Mouse (Mus musculus) liver, embryonic 16.5 days (tissue): ENCODE measurements around the gene Emd. TPM values are rescaled to one million over a fixed set of nuclear protein-coding genes. Genes with fewer than 3 reads are reported as not detected.

Source experiments
- microRNA-seq: library from miRNA; unstranded; fragments of <30 nt; microRNA quantifications from one replicate; pipeline ENCODE4, GENCODE M21; 2016
- polyA plus RNA-seq: library from polyadenylated mRNA; unstranded; fragments of >200 nt; fragmentation: Nextera tagmentation; extraction: Ambion mirVana; gene quantifications from 2 replicates; pipeline ENCODE4 v1.2.1, GENCODE M21; 2015

Emd gene
- polyA plus RNA-seq, 1 experiment from 2014 or later = 7.4 TPM

Small RNAs within 50 kb of the gene (microRNA-seq; reads per million reads assigned to microRNA genes)
- gene Mir7091 = 0.98 reads per million

Other genes with a start within 250 kb of the Emd start
- gene Irak1, start 230.8 kb upstream of the Emd start, polyA plus RNA-seq = 19.9 and 25.7 TPM in 2 replicates
- not detected in 2 replicates for gene Opn1mw, start 127.2 kb upstream of the Emd start, polyA plus RNA-seq
- gene Mecp2, start 119.3 kb upstream of the Emd start, polyA plus RNA-seq = 5.5 and 5.7 TPM in 2 replicates
- gene Tex28, start 86.8 kb upstream of the Emd start, polyA plus RNA-seq = not detected in 2 replicates
- gene Tktl1, start 77.4 kb upstream of the Emd start, polyA plus RNA-seq = not detected in 2 replicates
- 42.7 and 53.3 TPM in 2 replicates for gene Flna, start 4.9 kb upstream of the Emd start, polyA plus RNA-seq
- gene Rpl10, start 16.1 kb downstream of the Emd start, polyA plus RNA-seq = 375 and 448 TPM in 2 replicates
- gene Taz, start 27.2 kb downstream of the Emd start, polyA plus RNA-seq = 27.8 and 30.2 TPM in 2 replicates
- 22.0 and 23.6 TPM in 2 replicates for gene Dnase1l1, start 27.6 kb downstream of the Emd start, polyA plus RNA-seq
- gene Atp6ap1, start 42.4 kb downstream of the Emd start, polyA plus RNA-seq = 79.2 and 79.8 TPM in 2 replicates
- 57.2 and 63.5 TPM in 2 replicates for gene Gdi1, start 50.3 kb downstream of the Emd start, polyA plus RNA-seq
- 25.0 and 30.2 TPM in 2 replicates for gene Fam50a, start 58.3 kb downstream of the Emd start, polyA plus RNA-seq
- 1.2 and 1.5 TPM in 2 replicates for gene Plxna3, start 74.4 kb downstream of the Emd start, polyA plus RNA-seq
- 35.8 and 42.0 TPM in 2 replicates for gene Lage3, start 98.9 kb downstream of the Emd start, polyA plus RNA-seq
- gene Ubl4a, start 118.5 kb downstream of the Emd start, polyA plus RNA-seq = 37.1 and 39.3 TPM in 2 replicates
- gene Slc10a3, start 118.7 kb downstream of the Emd start, polyA plus RNA-seq = 6.1 TPM in 2 replicates
- 13.1 and 14.2 TPM in 2 replicates for gene Fam3a, start 138.6 kb downstream of the Emd start, polyA plus RNA-seq
- 29.4 and 29.7 TPM in 2 replicates for gene Ikbkg, start 138.6 kb downstream of the Emd start, polyA plus RNA-seq
- 42.3 and 42.7 TPM in 2 replicates for gene G6pdx, start 174.5 kb downstream of the Emd start, polyA plus RNA-seq
- not detected in 2 replicates for gene Gm6880, start 226.7 kb downstream of the Emd start, polyA plus RNA-seq